Mouse (Mus musculus): ENCODE results near the gene Crhr2. TPM values are rescaled to one million over a fixed set of nuclear protein-coding genes. Genes with fewer than 3 reads are reported as not detected.

Gene Crhr2
- not detected for polyA plus RNA-seq (2014; fragmentation: Illumina TruSeq; extraction: RNeasy Lipid Tissue Mini Kit (QIAGEN cat#74804); ENCODE audit: low replicate concordance)

GRCm38 (mm10) chr6:55132794-55133193 is at the start of gene Crhr2:
TSS of gene Crhr2 (minus strand) at chr6:55133016.

DNA sequence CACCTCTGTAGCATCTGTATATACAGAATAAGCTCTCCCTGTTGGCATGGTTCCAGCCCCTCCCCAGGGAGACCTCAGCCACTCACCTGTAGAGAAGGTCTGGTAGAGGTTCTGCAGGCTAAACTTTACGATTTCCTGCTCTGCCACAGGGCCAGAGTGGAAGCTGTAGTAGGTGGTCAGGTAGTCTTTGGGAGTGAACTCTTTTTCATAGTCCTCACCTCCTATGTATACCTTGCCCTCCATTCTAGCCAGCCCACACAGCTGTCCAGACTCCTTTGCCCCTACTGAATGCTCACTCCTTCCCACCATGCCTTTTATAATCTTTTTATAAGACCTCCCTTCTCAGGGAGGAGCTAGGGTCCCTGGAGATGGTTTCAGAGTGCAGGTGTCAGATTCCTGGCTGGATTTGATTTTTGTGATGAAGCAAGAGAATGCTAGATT is 41.9 kb upstream of the Crhr2 start, which contains the start of gene Inmt:
Inmt (minus strand) TSS at position 303 of the 441 bp plus-strand sequence.

Other genes starting within 250 kb of the Crhr2 start
- 1.9 TPM for gene Nod1, start 160.4 kb downstream of the Crhr2 start, polyA plus RNA-seq (2014; fragmentation: Illumina TruSeq; extraction: RNeasy Lipid Tissue Mini Kit (QIAGEN cat#74804); ENCODE audit: low replicate concordance)
- gene Ggct, start 140.1 kb downstream of the Crhr2 start, polyA plus RNA-seq (2014; fragmentation: Illumina TruSeq; extraction: RNeasy Lipid Tissue Mini Kit (QIAGEN cat#74804); ENCODE audit: low replicate concordance) = 18.7 TPM
- gene Gars, start 95.0 kb downstream of the Crhr2 start, polyA plus RNA-seq (2014; fragmentation: Illumina TruSeq; extraction: RNeasy Lipid Tissue Mini Kit (QIAGEN cat#74804); ENCODE audit: low replicate concordance) = 71.4 TPM
- not detected for gene Inmt, start 42.0 kb upstream of the Crhr2 start, polyA plus RNA-seq (2014; fragmentation: Illumina TruSeq; extraction: RNeasy Lipid Tissue Mini Kit (QIAGEN cat#74804); ENCODE audit: low replicate concordance)
- gene Mindy4, start 70.4 kb upstream of the Crhr2 start, polyA plus RNA-seq (2014; fragmentation: Illumina TruSeq; extraction: RNeasy Lipid Tissue Mini Kit (QIAGEN cat#74804); ENCODE audit: low replicate concordance) = 0.26 TPM
- 10.2 TPM for gene Aqp1, start 203.4 kb upstream of the Crhr2 start, polyA plus RNA-seq (2014; fragmentation: Illumina TruSeq; extraction: RNeasy Lipid Tissue Mini Kit (QIAGEN cat#74804); ENCODE audit: low replicate concordance)
- gene Ghrhr, start 243.3 kb upstream of the Crhr2 start, polyA plus RNA-seq (2014; fragmentation: Illumina TruSeq; extraction: RNeasy Lipid Tissue Mini Kit (QIAGEN cat#74804); ENCODE audit: low replicate concordance) = not detected

Measured in small intestine, adult 10 weeks (tissue).